Mouse (Mus musculus) brain, embryonic 14.5 days (tissue): ENCODE measurements around the gene Cyren. TPM values are rescaled to one million over a fixed set of nuclear protein-coding genes. Genes with fewer than 3 reads are reported as not detected.

Source experiments
- DNase-seq: peaks from one replicate; pipeline ENCODE4 v3.0.0-alpha.2; 2011; ENCODE audit warnings: low read depth
- CTCF ChIP-seq: fragments of 200-500 bp; IDR thresholded peaks from 2 replicates; pipeline ENCODE4 v1.5.1; 2012; ENCODE audit warnings: inconsistent platforms, mild to moderate bottlenecking, moderate library complexity, borderline replicate concordance; ENCODE audit not compliant: insufficient read depth, insufficient read length; ENCODE audit errors: extremely low read depth
- POLR2A ChIP-seq: fragments of 200-500 bp; IDR thresholded peaks from 2 replicates; pipeline ENCODE4 v1.6.1; 2012; ENCODE audit warnings: mild to moderate bottlenecking, inconsistent platforms, borderline replicate concordance; ENCODE audit not compliant: poor library complexity, insufficient read depth, insufficient read length, severe bottlenecking; ENCODE audit errors: extremely low read depth
- polyA plus RNA-seq: library from polyadenylated mRNA; depleted of rRNA; stranded (reverse); fragments of >200 nt; gene quantifications from 2 replicates; pipeline ENCODE4 v1.2.3, GENCODE M21; 2012; rRNA removed

Gene Cyren
- polyA plus RNA-seq: 12.4 and 13.2 TPM in 2 replicates

DNA sequence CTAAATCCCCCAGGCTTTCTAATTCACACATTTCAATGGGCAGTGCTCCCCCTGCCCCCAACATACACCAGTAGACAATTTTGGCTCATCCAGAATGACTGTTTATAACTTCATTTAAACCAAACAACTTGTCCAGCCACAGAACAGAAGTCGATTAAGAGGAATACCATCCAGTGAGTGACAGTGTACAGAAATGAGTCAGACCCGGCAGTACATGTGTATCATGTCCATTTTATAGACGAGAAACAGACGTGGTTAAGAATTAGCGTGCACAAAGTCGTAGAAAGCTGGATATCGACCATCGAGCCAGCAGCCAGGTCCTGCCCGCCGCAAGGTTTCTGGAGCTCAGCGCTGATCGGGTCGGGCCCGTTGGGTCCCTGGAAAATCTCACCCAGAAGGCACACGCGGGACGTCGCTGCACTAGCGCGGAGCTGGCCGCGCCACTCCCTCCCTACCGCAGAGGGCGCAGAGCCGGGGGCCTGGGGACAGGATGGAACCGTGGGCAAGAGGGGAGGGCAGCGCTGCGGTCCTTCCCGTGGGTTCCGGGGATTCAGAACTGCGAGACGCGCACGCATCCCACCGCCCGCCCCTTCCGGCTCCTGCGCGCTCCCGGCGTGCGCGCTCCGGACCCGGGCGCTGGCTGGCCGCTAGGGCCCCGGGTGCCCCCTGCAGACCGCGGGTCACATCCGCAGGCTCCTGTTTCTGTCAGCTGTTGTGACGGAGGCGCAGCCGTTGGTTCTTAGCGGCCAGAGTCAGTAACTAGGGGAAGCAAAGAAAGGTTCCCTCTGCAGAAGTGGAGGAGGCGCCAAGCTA, at the start of gene Cyren:
Gene Cyren (minus strand): TSS at position 552 of the 813 bp plus-strand sequence.
- peak; percentile 96 for DNase-seq
- TF ChIP-seq CTCF: peak; percentile 48; the same call in 1 of the 2 replicates
- TF ChIP-seq POLR2A: peak; percentile 88

DNA sequence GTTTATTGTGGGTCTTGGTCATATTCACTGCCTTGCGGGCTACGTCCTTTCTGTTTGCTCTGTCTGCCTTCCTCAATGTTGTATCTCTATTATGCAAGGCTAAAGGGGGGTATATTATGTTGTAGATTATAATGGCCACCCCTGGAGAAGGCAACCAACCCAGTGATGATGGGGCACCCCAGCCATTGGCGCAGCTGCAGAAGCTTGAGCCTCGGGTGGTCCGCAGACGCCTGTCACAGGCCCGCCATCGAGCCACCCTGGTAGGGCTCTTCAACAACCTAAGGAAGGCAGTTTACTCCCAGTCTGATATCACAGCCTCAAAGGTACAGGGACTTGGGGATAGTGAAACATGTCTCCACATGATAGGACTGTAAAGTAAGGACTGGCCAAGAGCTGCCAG, 49.7 kb upstream of the Cyren start:
- no peak for DNase-seq
- TF ChIP-seq CTCF (no peak), POLR2A (no peak)

DNA sequence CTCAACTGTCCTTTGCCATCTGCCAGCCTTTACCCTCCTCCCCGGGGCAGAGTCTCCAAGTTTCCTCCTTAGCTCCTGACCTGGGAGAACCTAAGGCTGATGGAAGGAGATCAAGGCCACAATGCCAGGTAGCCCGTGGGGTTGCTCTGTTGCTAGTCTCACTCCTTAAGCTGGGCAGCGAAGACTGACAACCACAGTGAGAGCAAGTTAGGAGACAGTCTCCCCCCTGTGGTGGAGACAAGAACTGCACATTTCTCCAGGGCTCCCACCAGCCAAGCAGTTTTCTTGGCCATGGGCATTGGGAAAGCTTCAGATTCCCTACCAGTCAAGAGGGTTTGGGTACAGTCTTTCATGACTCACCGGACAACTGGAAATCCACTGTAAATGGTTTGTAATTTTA, 49.3 kb upstream of the Cyren start:
- TF ChIP-seq CTCF (peak; percentile 78), POLR2A (no peak)
- peak; percentile 65 for DNase-seq

DNA sequence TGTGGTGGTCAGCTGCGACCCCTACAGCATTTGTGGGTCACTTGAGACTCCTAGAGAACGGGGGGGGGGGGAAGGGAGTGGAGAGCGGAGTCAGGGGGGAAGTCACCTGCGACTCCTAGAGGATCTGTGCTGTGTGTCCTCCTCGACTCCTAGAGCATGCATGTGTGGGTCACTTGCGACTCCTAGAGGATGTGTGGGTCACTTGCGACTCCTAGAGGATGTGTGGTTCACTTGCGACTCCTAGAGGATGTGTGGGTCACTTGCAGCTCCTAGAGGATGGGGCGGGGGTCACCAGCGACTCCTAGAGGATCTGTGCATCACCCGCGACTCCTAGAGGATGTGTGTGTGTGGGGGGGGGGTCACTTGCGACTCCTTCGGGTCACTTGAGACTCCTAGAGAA, 44.1 kb upstream of the Cyren start:
- TF ChIP-seq CTCF: peak; percentile 36; the same call in 1 of the 2 replicates
- TF ChIP-seq POLR2A: no peak
- peak; percentile 28 for DNase-seq

DNA sequence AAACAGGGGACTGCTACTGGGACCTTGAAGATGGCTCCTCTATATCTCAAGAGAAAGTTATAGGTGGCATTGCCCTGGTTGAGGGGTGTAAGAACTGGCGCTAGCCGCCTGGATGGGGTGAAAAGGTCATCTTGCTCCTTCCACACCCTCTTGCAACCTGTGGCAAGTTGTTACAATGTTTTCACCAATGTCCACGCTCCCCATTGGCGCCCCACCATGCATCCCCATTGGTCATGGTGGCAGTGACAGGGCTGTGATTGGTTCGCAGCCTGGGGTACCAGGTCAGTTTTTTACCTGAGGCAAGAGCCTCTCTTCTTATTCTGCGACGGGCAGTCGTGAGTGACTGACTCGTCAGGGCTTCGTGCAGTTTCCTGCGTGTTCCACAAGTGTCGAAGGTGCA, 42.8 kb upstream of the Cyren start:
- DNase-seq: no peak
- TF ChIP-seq POLR2A (no peak), CTCF (no peak)

DNA sequence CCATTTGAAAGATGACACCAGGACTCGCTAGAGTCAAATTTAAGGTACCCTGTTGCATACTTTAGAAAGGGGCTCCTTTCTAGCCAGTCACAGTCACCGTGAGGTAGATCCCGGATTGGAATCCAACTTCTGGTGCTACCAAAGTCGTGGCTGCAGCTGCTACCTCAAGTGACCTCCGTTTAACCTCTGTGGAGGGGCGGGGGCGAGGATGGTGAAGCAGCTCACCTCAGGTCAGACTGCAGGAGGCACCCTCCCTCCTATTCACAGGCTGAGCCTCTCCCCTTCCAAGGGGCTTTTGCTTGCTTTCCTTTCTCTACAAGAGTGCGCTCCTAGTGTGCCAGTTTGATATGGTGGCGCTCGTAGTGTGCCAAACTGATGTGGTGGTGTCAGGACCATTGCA, 42.1 kb upstream of the Cyren start, which contains the start of gene Stra8:
Gene Stra8 (plus strand): TSS at position 208 of the 400 bp plus-strand sequence.
- TF ChIP-seq CTCF (no peak), POLR2A (no peak)
- DNase-seq: no peak

DNA sequence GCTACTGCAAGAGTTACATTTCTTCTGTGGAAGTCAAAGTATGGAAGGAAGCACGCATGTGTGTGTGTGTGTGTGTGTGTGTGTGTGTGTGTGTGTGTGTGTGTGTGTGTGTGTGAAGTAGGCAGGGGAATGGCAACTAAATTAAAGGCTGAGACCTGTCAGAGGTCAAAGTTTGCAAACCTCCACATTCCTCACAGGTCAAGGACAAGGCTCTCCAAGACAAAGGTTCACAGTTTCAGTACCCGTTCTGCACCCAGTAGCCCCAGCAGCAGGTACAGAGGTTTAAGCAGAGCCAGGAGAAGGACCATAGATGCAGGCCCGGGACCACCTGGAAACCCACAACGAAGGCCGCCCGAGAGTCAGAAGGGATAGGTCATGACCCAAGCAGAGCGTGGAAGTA, 41.3 kb upstream of the Cyren start:
- TF ChIP-seq POLR2A: no peak
- no peak for TF ChIP-seq CTCF
- DNase-seq: no peak

DNA sequence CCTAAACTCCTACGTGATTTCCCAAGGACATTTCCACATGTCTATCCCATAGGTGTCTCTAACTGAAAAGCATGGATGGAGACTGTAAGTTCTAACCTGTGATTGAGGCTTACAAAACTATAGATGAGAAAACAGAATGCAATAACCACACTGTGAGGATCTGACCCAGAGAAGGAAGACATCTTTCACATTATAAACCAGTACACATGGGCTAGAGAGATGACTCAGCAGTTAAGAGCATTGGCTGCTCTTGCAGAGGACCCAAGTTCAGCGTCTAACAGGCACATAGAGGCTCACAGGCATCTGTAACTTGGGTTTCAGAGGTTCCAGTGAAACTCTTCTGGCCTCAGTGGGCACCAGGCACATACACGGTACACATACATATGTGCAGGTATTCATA, 36.6 kb upstream of the Cyren start:
- DNase-seq: no peak
- TF ChIP-seq POLR2A: no peak
- no peak for TF ChIP-seq CTCF

DNA sequence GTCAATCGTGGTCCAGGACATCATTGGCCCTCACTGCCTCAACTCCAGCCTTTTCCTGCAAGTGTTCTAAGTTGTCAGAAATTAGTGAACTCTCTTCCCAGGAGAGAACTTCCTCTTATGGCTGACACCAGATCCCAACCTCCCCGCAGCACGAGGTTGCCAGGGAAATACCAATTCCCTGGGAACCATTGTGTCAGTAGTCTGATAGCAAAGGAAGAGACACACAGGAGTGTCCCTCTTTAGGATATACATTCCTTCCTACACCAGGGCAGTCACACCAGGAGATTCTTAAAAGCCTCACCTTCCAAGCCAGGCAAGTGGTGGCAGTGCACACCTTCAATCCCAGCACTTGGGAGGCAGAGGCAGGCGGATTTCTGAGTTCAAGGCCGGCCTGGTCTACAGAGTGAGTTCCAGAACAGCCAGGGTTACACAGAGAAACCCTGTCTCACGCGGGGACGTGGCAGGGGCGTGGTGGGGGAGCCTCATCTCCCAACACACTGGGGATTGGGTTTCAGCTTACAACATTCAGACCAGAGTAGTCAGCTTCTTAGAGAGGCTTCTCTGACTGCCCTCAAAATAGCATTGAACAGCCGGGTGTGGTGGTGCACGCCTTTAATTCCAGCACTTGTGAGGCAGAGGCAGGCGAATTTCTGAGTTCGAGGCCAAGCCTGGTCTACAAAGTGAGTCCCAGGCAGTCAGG, 35.6 kb upstream of the Cyren start:
- DNase-seq: no peak
- TF ChIP-seq POLR2A (no peak), CTCF (no peak)

DNA sequence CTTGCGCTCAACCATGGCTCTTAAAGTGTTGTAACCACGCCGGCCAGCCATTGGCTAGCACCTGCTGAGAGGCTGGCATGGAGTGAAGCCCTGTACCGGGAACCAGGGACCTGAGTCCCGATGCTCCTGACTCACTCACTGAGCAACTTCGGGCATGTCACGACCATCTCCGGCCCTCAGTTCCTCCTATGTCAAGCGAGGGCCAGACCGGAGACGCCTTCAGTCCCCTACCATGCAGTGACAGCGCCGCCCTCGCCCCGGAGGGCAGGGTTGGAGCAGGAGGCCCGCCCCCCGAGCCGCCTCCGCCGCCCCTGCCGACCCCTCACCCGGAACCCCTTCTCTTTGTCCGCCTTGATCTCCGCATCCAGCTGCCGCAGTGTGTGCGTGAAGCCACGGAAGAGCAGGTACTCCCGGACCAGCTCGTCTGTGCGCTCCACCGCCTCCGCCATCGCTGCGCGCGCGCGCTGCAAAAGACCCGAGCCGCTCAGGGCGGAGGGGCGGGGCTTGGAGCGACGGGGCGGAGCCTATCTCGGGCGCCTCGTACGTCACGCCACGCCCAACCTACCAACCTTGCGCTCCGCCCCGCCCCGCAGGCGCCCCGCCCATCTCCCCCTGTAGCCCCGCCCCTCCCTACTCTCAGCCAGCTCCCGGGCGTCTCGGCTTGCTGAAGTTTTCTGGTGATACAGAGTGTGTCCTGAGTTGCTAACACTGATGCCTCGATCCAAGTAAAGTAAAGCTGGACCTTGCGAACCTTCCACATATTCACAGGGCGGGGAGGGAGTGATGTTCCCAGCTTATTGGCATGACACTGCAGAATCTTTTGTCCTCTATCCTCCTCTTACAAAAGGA, 32.7 kb upstream of the Cyren start, which contains the start of gene Wdr91:
Gene Wdr91 (minus strand): TSS at position 506 of the 849 bp plus-strand sequence.
- DNase-seq: peak; percentile 96
- TF ChIP-seq POLR2A (peak; percentile 84), CTCF (no peak)
